Mouse (Mus musculus): ENCODE data around the gene Tpm1.

DNA sequence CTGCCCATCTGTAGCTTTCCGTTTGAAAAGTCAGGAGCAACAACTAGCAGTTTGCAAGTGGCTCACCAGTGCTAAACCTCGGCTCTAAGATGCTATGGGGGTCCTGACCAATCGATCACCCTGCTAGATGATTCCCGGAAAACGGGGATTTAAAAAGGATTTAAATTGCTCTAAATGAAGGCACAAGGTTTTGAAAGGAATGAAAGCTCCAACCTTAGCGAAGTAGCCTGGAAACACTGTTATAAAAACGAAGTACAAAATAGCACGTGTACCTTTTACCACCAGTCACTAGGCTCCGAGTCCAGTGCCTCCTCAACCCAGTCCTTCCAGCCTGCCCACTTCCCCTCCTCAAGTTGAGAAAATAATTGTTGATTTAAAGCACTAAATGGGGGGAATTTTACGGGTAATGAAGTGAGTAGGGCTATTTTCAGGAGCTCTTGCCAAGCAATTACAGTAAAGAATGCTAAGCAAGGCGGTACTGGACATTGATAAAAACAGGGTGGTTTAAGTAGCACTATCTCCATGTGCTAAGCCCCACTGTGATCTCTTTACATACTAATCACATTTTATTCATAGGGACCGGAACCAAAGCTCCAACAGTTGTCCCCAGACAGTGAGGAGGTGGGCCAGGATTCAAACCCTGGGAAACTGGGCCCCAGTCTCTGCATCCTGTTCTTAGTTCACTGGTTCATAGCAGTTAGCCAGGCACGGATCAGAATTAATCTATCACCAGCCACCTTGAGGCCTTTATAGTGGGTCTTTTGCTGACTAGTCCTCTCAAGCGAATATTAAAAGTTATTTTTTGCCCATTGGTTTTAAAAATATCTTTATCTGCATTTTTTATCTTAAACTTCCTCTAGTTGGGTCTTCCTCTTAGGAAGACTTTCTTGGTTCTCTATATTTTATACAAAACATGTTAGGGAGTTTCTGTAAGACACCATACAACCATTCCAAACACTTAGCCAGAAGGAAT is 7.1 kb downstream of the Tpm1 start:
- TF ChIP-seq CTCF (IDR thresholded peaks at IDR 0.05; ENCODE audit: low read depth), result no peak
- TF ChIP-seq EP300 (IDR thresholded peaks at IDR 0.05; ENCODE audit: low read depth), result peak; percentile 19; the same call in 1 of the 2 replicates

Measured in liver, postnatal 0 days (tissue).